Mouse (Mus musculus): ENCODE data around the gene Aip.

Gene Aip

GRCm38 (mm10) chr19:4108535-4108934, 17.1 kb downstream of the Aip start:
- no peak for DNase-seq

DNA sequence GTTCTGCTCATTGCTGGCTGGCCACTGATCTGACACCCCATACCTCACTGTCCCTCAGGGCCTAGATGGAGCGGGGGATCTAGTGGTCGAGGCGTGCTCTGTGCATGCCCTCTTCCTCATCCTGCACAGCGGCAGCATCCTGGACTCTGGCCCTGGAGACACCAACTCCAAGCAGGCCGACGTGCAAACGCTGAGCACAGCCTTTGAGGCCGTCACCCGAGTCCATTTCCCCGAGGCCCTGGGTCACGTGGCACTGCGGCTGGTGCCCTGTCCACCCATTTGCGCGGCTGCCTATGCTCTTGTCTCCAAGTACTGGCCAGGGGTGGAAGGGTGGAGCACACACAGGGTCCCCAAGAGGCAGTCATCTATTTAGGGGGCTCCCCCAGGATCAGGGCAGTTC, 19.0 kb downstream of the Aip start:
- DNase-seq = no peak

- DNase-seq = no peak
Measured at GRCm38 (mm10) chr19:4104675-4105194, 20.9 kb downstream of the Aip start.

GRCm38 (mm10) chr19:4103792-4104191, 21.9 kb downstream of the Aip start:
- no peak for DNase-seq

- no peak for DNase-seq
Measured at GRCm38 (mm10) chr19:4103294-4103693, 22.4 kb downstream of the Aip start.

GRCm38 (mm10) chr19:4102626-4103025, 23.0 kb downstream of the Aip start:
- DNase-seq = no peak

DNA sequence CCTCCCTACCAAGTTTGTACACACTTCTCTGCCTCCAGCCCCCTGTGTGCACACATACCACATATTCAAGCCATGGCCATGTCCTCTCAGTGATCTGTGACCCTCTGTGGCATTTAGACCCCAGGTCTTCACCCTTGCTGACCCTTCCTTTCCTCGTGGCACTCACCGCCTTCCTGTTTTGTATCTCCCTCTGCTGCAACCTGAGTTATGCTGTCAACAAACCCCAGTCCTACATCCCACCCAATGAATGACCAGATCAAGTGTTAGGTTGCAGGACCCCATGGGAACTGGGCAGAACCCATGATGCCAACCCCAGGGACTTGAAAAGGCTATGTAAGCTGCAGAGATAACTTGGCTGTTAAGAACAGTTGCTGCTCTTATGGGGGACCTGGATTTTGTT, 23.6 kb downstream of the Aip start:
- DNase-seq = no peak

- DNase-seq = no peak
Measured at GRCm38 (mm10) chr19:4101466-4101865, 24.2 kb downstream of the Aip start.

GRCm38 (mm10) chr19:4100718-4101261, 24.9 kb downstream of the Aip start:
- DNase-seq = peak in 1 of 2 experiments; percentile 38

GRCm38 (mm10) chr19:4099837-4100717, 25.6 kb downstream of the Aip start, which contains the start of gene Pitpnm1:
Pitpnm1 (plus strand) TSS chr19:4099998.
- DNase-seq = peak; percentile 87 to 88

DNA sequence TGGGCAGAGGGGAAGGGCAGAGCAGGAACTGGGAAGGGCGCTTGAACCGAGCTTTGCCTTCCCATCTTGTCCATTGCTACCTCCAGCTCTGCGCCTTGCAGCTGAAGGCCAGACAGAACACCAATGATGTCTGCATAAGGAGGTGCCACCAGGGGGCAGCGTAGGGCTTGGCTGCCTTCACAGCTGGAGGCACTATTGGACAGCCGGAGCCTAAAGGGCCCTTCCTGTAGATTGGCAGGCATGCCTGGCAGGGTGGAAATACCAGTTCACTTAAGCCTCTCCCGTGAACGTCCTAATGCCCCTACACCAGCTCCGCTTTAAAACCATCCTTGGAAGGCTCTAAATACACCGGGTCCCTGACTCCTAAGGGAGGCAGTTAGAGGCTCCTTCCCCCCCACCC, 26.6 kb downstream of the Aip start:
- DNase-seq = peak; percentile 93 to 96

GRCm38 (mm10) chr19:4098426-4098825, 27.2 kb downstream of the Aip start:
- DNase-seq = no peak

DNA sequence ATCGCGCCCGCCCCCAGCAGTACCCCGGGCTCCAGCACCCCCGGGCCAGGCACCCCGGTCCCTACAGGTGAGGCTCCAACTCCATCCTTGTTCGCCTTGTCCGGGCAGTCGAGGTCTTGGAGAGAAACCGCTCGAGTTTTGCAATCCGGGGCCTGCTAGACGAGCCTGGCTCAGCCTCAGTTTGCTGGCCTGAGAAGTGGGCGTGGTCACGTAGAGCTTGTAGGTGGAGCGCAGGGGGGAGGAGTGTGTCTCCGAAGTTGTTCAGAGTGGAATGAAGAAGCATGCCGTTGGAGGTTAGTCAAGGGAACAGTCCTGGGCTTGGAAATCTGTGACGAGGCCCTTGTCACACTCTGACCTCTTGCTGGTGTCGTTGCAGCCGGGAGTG, 28.2 kb downstream of the Aip start:
- peak; percentile 92 to 93 for DNase-seq

DNA sequence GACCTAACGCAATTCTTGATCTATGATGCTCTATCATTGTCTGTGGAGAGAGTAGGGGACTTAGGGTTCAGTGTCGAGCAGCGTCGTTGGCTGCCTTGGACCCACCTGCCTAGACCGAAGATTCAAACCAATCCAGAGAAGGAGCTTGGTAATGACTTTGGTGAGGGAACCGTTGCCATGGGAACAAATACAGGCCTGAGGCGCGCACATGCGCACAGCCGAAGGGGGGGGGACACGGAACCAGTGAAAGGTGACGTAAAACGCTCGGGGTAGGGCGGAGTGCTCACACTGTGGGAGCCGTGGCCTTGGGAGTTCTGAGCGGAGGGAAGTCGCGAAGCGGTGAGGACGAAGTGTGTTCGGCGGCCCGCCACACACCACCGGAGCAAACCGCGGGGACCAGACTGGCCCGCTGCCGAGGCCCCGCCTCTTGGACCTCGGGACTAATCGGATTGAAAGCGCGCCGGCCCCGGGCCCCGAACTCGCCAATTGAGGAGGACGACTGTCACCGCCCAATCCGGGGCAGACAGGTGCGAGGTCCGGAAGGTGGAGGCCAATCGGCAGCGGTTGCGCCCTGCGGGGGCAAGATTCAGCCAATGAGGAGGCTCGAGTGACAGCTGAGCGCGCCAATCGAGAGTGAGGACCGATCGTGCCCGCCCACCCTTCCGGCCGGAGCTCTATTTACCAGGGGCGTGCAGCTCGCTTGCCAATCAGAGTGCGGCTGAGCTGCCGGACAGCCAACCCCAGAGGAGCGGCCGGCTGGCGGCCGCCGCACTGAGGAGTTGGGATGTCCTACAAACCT, 28.8 kb downstream of the Aip start, which contains the start of gene Cdk2ap2:
TSS of gene Cdk2ap2 (plus strand) at position 541 of the 799 bp plus-strand sequence.
- DNase-seq = peak; percentile 100

DNA sequence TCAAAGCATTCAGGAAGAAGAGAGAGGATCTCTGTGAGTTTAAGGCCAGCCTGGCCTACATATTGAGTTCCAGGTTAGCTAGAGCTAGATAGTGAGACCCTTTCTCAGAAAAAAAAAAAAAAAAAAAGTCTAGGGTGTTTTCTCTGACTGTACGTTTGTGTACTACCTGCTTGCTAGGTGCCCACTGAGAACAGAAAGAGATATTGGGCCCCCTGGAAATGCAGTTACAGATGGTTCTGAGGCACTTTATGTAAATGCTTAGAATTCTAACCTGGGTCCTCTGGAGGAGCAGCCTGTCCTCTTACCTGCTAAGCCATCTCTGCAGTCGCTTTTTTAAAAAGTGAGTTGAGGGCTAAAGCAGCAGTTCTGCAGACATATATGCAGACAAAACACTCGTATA, 29.9 kb downstream of the Aip start:
- no peak for DNase-seq

- no peak for DNase-seq
Measured at GRCm38 (mm10) chr19:4094774-4095303, 30.8 kb downstream of the Aip start.

DNA sequence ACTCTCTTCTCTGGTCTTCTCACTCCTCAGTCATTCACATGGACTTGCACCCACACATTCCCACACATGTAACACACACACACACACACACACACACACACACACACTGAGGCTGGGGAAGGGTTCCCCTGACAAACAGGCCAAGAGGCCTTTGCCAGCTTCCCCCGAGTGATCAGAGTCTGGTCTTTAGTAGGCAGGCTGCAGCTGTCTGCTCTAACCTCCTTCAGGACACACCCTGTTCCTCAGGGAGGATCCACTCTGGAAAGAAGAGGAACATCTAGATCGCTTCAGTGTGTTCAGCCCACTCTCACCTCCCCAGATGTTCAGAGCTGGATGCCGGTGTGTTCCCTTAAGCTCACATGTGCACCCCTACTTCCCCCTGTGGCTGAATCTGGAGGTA, 31.3 kb downstream of the Aip start:
- no peak for DNase-seq

- no peak for DNase-seq
Measured at GRCm38 (mm10) chr19:4093772-4094171, 31.9 kb downstream of the Aip start.

DNA sequence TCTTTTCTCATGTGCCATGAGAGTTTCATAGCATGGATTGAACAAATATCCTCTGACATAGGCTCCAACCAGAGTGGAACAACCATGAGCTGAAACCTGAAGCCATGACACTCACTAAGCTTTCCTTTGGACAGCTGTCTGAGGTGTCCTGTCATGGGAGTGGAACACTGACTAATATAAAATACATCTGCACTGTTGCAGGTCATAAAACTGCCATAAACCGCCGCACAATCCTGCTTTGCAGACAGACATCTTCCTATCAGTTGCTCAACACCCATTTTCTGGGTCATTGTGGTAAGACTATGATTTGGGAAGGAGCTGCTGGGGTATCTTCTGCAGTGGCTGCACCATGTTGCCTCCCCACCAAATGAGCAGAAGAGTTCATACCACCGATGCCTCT, 32.9 kb downstream of the Aip start:
- DNase-seq = no peak

GRCm38 (mm10) chr19:4091383-4091782, 34.3 kb downstream of the Aip start:
- DNase-seq = no peak

DNA sequence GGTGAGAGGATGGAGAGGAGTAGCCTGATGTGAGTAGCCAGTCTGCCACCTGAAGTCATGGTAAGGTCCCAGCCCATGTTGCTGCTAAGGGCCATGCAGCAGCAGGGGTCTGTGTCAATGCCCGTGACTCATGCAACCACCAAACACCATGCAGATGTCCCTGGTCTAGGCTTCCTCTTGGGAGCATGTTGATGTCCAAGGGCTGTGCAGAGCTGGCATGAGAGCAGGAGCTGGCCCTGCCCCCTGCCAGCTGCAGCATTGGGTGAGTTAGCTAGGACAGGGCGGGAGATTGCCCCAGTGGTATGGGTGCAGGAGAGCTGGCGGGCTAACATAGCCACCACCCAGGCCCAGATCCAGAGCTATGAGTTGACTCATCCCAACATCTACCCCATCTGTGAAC, 35.2 kb downstream of the Aip start:
- no peak for DNase-seq

- DNase-seq = no peak
Measured at GRCm38 (mm10) chr19:4089128-4089527, 36.5 kb downstream of the Aip start.

DNA sequence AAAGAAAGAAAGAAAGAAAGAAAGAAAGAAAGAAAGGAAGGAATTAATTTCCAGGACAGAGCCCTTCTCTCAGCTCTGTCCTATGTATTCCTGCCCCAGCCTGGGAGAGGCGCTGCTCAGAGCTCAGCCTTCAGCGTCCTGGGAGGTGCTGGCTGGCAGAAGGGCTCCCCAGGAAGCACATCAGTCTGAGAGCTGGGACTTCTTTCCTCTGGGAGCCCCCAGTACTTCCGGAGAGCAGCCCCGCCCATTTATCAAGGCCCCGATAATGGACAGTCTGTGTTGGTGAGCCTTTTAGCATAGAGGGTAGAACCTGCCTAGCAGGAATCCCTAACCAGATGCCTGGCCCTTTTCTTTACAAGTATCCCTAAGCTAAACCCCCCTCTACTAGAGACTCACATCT, 37.5 kb downstream of the Aip start:
- DNase-seq = no peak

Data from lung, adult 18-20 months (tissue).